Mouse (Mus musculus) retina, postnatal 1 day (tissue): ENCODE measurements around the gene Espn.

ENCODE experiments used
- DNase-seq: peaks from one replicate; pipeline ENCODE4 v3.0.0-alpha.2; 2012

Espn gene

DNA sequence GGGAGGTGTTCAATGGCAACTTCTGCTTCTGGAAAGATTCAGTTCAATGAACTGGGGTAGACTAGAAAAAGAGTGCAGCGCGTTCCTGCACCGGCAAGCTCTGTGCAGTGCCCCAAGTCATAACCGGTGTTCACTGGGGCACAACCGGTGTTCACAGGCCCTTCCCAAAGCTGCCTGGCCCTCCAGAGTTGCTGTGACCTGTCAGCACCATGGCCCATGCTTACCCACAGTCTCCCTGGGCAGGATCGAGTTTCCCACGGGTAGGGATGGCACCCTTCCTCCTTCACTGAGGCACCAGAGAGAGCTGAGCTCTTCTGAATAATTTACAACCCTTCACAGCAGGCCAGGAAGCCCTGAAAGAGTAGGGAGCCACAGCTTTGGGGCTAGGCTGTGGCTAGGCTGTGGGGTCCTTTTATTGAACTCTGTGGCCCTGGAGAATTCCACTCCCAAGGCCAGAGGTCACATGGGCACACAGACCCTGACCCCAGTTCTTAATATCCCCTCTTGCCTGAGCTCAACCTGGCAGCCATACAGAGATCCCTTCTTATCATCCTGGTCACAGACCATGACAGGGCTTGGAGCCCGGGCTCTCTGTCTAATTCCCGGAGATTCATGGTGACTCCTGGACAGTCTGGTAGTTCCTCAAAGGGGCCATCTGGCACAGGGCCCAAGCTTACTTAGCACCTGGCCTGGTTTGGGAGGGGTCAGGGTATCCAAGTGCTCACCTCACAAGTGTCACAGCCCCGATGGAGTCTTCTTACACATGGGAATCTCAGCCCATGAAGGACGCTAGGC is 5.9 kb downstream of the Espn start:
- DNase-seq: no peak

DNA sequence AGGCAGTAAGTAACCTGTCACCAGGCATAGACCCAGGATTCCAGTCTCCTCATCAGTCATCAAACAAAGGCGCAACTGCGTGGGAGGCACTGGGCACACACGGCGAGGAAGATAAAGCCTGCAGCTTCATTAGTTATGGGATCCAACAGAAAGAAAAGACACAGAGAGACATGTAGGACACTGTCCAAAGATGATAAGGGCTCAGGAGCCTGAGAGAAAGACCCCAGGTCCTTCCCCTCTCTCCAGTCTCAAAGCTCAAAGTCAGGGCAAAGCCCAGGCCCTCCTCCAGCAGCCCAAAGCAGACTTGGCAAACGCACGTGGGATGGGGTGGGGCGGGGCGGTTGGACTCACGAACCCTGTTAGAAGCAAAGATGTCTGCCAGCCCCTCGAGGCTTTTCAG is 6.7 kb downstream of the Espn start:
- no peak for DNase-seq

GRCm38 (mm10) chr4:152143632-152144031 is 8.5 kb downstream of the Espn start:
- DNase-seq: no peak

- no peak for DNase-seq
These were observed 10.5 kb downstream of the Espn start for GRCm38 (mm10) chr4:152141521-152142135.

- peak; percentile 77 for DNase-seq
These were observed 11.7 kb downstream of the Espn start for GRCm38 (mm10) chr4:152140441-152140840.

GRCm38 (mm10) chr4:152138497-152139260 is 13.5 kb downstream of the Espn start:
- peak; percentile 93 for DNase-seq

GRCm38 (mm10) chr4:152136876-152137250 is 15.3 kb downstream of the Espn start:
- no peak for DNase-seq

GRCm38 (mm10) chr4:152136112-152136875 is 15.9 kb downstream of the Espn start:
- peak; percentile 75 for DNase-seq

DNA sequence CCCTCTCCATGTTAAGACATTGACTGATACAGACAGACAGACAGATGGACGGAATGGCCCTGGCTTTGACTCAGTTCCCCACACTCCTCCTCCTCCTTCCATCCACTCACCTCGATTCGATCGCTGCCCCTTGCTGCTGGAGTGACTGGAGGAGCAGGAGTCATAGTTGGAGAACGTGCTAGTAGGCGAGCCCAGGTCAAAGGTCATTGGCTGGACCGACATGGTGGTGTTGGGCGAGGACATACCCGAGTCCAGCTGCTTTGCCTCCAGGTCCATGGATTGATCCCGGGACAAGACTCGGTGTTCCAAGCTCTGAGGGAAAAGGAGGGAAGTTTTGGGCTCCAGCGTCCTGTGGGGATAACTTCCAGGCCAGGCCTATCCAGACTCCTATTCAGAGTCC is 16.8 kb downstream of the Espn start:
- DNase-seq: no peak

DNA sequence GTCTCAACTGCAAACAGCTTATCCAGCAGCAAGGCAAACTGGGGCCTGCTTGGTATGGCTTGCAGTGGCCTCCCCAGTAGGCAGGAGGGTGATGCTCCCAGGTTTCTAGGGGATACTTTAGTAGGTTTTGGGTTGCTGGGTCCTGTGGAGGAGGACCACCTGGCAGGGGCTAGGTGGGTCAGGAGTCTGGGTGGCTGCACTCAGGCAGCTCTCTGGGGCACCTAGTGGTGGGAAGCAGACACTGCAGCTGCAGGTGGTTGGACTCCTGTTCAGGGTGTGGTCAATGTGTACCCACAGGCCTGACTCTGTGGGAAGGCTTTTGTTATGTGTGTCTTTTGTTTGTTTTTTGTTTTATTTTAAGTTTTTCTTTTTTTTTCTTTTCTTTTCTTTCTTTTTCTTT is 17.7 kb downstream of the Espn start:
- DNase-seq: peak; percentile 69

DNA sequence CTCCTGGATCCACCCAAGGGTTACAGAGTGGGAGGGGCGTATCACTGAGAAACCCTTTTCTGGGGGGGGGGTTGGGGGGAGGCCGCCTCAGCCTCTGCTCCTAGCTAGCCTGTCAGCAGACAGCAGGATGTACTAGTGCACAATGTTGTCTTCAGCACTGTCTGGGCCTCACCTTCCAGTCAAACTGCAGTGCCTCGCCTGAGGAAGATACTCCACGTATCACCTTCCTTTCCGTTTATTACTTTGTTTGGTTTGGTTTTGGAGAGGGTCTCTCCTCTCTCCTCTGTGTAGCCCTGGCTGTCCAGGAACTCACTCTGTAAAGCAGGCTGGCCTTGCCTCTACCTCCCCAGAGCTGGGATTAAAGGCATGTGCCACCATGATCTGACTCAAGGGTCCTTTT is 19.0 kb downstream of the Espn start:
- no peak for DNase-seq

DNA sequence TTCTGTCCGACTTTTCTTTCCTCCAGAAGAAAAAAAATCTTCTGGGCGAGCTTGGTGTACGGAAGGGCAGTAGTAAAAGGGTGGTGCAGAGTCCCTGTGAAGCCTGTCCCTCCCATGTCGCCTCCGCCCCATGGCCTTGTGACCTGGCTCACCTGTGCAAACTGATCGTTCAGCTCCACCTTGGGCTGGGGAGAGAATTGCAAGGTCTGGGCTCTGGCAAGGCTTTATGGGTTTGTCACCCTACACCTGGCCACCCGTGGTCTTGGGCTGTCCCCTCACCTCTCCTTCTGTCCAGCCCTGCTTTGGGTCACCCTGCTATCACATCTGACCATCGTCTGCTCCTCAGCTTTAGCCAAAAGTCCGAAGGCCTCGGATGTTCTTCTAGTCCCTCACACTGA is 19.4 kb downstream of the Espn start:
- DNase-seq: no peak

- peak; percentile 98 for DNase-seq
These were observed 20.1 kb downstream of the Espn start for GRCm38 (mm10) chr4:152131809-152132771.

DNA sequence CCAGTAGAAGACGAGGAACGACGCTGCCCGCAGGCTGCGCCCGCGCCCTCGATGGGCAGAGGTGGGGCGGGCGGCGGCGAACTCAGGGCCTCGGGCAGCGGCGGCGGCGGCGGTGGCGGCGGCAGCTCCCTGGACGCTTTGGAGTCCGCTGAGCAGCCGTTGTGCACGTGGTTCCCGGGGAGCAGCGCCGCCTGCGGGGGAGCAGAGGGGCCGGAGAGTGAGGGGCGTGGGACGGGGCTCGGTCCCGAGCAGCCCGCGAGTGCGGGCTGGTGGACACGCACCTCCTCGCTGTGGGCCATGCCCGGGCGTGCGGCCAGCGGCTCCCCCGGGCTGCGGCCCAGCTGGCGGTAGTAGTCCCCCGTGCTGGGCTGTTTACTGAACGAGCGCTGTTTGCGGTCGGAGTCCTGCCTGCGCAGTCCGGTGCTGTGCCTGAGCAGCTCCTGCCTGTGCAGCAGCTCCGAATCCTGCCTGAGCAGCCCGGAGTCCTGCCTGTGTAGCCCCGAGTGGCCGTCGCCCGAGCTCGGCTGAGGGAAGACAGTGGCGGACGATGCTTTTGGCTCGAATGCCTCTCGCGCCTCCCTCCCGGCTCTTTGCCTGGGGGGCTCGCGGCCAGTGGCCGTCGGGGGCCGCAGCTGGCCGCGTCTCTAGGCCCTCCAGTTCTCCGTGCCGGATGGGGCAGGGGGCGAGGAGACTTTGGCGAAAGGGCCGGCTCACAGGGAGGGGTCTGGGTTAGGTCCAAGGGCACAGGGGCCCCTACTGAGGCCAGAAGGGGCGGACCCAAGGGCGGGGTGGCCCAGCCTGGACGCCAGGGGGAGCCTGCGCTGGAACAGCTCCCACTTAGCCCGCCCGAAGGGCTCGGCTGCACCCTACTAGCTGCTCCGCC is 21.2 kb downstream of the Espn start:
- DNase-seq: peak; percentile 89

GRCm38 (mm10) chr4:152129395-152129930 is 22.7 kb downstream of the Espn start:
- peak; percentile 54 for DNase-seq

GRCm38 (mm10) chr4:152128784-152129183 is 23.4 kb downstream of the Espn start:
- no peak for DNase-seq

DNA sequence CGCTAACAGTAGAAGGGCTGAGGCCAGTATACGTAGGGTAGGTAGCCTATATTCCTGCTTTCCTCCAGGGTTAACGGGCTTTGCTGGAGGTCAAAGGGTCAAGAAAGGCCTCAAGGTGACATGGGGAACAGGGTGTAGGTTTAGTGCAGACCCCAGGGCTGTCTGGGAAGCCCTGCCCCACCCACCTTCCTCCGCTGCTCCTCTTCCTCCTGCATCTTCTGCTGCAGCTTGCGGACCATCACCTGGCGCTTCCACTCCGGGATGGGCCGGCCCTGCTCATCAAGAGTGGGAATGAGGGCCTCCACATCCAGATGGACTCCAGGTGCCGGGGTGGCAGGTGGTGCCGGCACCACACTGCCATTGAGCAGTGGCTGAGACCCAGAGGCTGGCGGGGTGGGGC is 24.3 kb downstream of the Espn start:
- no peak for DNase-seq

DNA sequence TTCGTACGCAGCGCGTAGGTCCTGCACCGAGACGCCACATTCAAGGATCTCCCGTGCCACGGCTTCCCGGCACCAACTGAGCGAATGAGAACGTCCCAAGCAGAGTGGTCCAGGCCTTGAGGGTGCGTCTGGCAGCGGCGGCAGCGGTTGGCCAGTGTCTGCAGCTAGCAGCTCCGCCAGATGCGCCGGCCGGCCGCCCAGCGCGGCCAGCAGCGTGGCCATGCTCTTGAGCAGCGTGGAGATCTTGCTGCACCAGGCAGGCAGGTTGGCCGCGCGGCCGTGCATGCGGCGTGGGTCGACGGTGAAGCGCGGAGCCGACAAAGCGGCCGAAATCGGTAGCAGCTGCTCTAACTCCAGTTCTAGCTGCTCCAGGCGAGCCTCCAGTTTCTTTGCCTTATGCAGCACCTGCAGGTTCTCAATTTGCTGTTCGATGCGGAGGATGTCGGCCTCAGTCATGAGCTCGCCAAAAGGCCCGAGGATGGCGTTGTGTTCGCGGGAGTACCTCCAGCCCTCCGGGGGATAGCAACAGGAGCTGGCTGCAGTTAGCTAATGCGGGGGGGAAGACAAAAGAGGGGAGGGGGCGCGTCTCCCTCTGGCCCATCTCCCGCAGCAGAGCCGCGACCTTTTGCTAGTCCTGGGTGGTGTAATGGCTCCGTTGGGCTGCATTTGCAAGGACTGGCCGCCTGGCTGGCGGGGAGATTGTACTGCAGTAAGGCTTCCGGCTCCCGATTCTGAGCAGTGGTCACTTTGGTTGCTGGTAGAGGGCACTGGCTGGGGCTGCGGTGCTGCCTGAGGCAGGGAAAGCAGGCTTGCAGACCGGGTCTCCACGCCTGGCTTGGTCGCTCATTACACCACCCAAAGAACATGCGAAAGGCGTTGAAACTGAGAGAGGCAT is 25.9 kb downstream of the Espn start:
- peak; percentile 62 for DNase-seq
